Mouse (Mus musculus): ENCODE measurements around the gene Accsl.

DNA sequence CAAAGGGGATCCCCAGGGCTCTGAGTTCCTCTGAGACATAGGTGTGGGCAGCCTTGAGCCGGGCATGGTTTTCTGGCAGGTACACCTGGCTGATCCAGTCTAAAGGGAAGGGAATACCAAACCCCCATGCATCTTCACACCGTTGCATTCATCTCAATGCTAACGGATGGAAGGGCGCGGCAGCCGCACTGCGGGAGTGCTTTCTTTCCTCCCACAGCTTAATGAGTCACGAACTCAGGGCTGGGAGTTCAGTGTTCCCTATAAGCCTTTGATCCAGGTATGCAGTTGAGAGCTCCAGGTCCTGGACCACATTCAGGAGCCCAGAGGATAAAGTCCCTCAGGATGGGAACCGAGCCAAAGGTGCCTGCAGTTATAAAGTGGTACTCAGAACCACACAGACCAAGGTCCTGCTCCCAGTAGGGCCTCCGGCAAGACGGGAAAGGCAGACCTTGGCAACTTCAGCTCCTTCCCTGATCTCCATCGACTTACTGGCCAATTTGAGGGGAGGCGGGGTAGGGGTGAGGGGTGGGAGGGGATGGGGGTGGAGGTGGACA lies 32.6 kb downstream of the Accsl start:
- TF ChIP-seq POLR2A (IDR thresholded peaks at IDR 0.05; ENCODE audit: borderline replicate concordance, extremely low read depth, insufficient read depth, insufficient read length, poor library complexity, severe bottlenecking) (no peak), CTCF (IDR thresholded peaks at IDR 0.05; ENCODE audit: borderline replicate concordance, extremely low read depth, insufficient read depth, insufficient read length) (no peak)

Data from brain, embryonic 14.5 days (tissue).